Mouse (Mus musculus): ENCODE data around the gene Gm10837. TPM values are rescaled to one million over a fixed set of nuclear protein-coding genes. Genes with fewer than 3 reads are reported as not detected.

Gm10837 gene
- total RNA-seq, 1 experiment from 2014 or later = not detected

GRCm38 (mm10) chr14:122534017-122534924, 43.9 kb downstream of the Gm10837 start, which contains the start of gene Pcca:
Gene Pcca (plus strand): TSS chr14:122534324.
- peak; percentile 98 for DNase-seq

GRCm38 (mm10) chr14:122535986-122536385, 45.6 kb downstream of the Gm10837 start:
- no peak for DNase-seq

Other genes starting within 250 kb of the Gm10837 start
- gene Gm5089, start 39.5 kb upstream of the Gm10837 start, total RNA-seq (2021) = not detected in 2 replicates
- 0.11 TPM in 1 of 2 replicates, not detected in the other for gene Zic5, start 24.9 kb upstream of the Gm10837 start, total RNA-seq (2021)
- 0.64 TPM in 1 of 2 replicates, not detected in the other for gene Zic2, start 15.2 kb upstream of the Gm10837 start, total RNA-seq (2021)
- gene Pcca, start 43.7 kb downstream of the Gm10837 start, total RNA-seq (2021) = 189 and 214 TPM in 2 replicates

Data from adrenal gland, postnatal 14 days (tissue).